Mouse (Mus musculus): ENCODE measurements around the gene Parp4.

DNA sequence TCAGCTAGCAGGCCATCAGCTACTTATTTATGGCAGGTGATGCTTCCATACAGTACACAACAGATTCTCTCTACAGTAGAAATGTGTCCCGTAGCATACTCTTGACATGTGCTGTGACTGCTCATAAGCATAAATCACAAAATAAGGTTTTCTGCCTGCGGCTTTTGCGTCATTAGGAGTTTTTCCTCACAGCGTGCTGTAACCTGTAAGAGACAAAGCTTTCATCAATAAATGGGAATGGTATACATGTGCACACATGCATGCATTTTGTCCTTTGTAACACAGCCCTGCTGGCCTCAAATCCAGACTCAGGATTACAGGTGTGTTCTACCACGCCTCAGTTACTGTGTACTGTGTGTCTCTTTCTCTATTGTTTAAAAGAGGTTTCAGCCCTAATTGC, 122.4 kb downstream of the Parp4 start:
- no peak for TF ChIP-seq CTCF (IDR thresholded peaks at IDR 0.05; ENCODE audit: borderline replicate concordance, extremely low read depth, insufficient read depth, insufficient read length)
- no peak for TF ChIP-seq POLR2A (IDR thresholded peaks at IDR 0.05; ENCODE audit: borderline replicate concordance, extremely low read depth, insufficient read depth, insufficient read length, poor library complexity, severe bottlenecking)
